Mouse (Mus musculus): ENCODE data around the gene Mprip. TPM values are rescaled to one million over a fixed set of nuclear protein-coding genes. Genes with fewer than 3 reads are reported as not detected.

Mprip gene
- total RNA-seq, 2 experiments from 2014 or later, result 267 to 302 TPM

DNA sequence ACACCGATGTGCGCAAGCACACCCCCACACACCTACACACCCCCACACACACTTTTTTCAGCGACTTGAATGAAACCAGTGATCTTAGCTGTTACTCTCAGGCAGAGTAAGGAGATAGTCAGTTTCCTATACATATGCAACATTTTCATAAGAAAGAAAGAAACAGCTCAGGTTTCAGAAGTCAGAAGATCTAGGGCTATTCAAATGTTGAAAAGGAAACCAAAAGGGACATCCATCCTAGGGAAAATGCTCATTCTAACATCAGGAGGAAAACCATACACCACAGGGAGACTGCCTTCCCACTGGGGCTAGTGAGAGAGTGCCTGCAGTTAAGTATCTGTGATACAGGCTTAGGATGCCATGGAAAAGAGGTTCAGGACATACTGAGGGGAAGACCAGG lies 160.5 kb downstream of the Mprip start:
- no peak for DNase-seq (ENCODE audit: extremely low spot score in 1 of 2, low spot score in 1 of 2)

Other genes starting within 250 kb of the Mprip start
- 10 to 100 TPM; 25.3 to 27.0 TPM for gene Jmjd4, start 211.3 kb upstream of the Mprip start, total RNA-seq (2021)
- 100 to 1,000 TPM; 345 to 382 TPM for gene Snap47, start 210.1 kb upstream of the Mprip start, total RNA-seq (2021)
- 1 to 10 TPM; 3.7 to 4.2 TPM for gene Zfp867, start 188.8 kb upstream of the Mprip start, total RNA-seq (2021)
- 1 to 10 TPM; 7.9 to 9.1 TPM for gene Zkscan17, start 134.6 kb upstream of the Mprip start, total RNA-seq (2021)
- gene Nlrp3, start 119.7 kb upstream of the Mprip start, total RNA-seq (2021), result under 1 TPM; 0.64 to 0.92 TPM
- gene Olfr222, start 85.1 kb upstream of the Mprip start, total RNA-seq (2021), result not detected
- not detected for gene Olfr223, start 68.0 kb upstream of the Mprip start, total RNA-seq (2021)
- under 1 TPM; 0.49 to 0.96 TPM for gene Pld6, start 126.3 kb downstream of the Mprip start, total RNA-seq (2021)
- 10 to 100 TPM; 44.8 to 47.1 TPM for gene Flcn, start 148.7 kb downstream of the Mprip start, total RNA-seq (2021)
- gene Nt5m, start 178.1 kb downstream of the Mprip start, total RNA-seq (2021), result 10 to 100 TPM; 59.8 to 63.3 TPM
- gene Cops3, start 178.5 kb downstream of the Mprip start, total RNA-seq (2021), result 10 to 100 TPM; 73.7 to 74.6 TPM